24 mouse cellular contexts compared by ENCODE assay signal in genomic region chr9:89700910-89701457, GRCm38 (mm10). TPM values are rescaled to one million over a fixed set of nuclear protein-coding genes. Genes with fewer than 3 reads are reported as not detected.
DNase-seq lines count a peak whose midpoint lies in the region; ATAC-seq lines count a peak whose summit lies in the region.
"Had no signal": no experiment of that assay in that cellular context is flagged by ENCODE, and none has a peak within 500 bp of the region (broad histone marks: within the 10 kb centered on the region; RNA-seq: fewer than 3 reads in every experiment).

No protein-coding gene starts in this region.

- peak overlapping the region; percentile 26; the same call in 1 of the 2 replicates for H3K27ac ChIP-seq in liver, embryonic 16.5 days (ENCODE audit: low read length)
- H3K27ac ChIP-seq in liver, embryonic 12.5 days, result no peak overlapping the region
- H3K27ac ChIP-seq: embryonic facial prominence, embryonic 10.5 days; heart, embryonic 10.5 days; hindbrain, embryonic 10.5 days; hindbrain, embryonic 14.5 days had no signal

- intact Hi-C loops in heart, postnatal 36 days (cut with DNase I), result loop anchor here (5.0 to 10.0 kb wide), 4 partner anchors 271 to 564 kb away; partner anchors contain the start of gene Morf4l1

- H3K4me2 ChIP-seq in liver, embryonic 16.5 days (ENCODE audit: low read depth, low read length), result no peak overlapping the region
- H3K4me2 ChIP-seq in liver, embryonic 12.5 days, result no peak overlapping the region
- H3K4me2 ChIP-seq: hindbrain, embryonic 14.5 days had no signal

- ATAC-seq in liver, embryonic 16.5 days (ENCODE audit: low read depth), result no peak
- ATAC-seq in liver, embryonic 12.5 days, result no peak
- ATAC-seq in granulocyte monocyte progenitor cell, adult 5-6 weeks (replicated peaks; ENCODE audit: poor library complexity, severe bottlenecking), result peak; percentile 70
- ATAC-seq: forebrain, embryonic 14.5 days had no signal

- WGBS in liver, embryonic 16.5 days (ENCODE audit: insufficient replicate concordance), result 56% methylated on average over 2 of the region's 2 CpGs
- WGBS in liver, embryonic 12.5 days (ENCODE audit: insufficient replicate concordance), result 63% methylated on average over 2 of the region's 2 CpGs

- no peak overlapping the region for H3K4me3 ChIP-seq in liver, embryonic 16.5 days (ENCODE audit: low read depth, low read length)
- no peak overlapping the region for H3K4me3 ChIP-seq in liver, embryonic 12.5 days
- H3K4me3 ChIP-seq: embryonic facial prominence, embryonic 10.5 days; heart, embryonic 10.5 days; hindbrain, embryonic 10.5 days had no signal

- H3K9ac ChIP-seq in liver, embryonic 16.5 days (ENCODE audit: low read depth, low read length), result no peak overlapping the region
- H3K9ac ChIP-seq in liver, embryonic 12.5 days, result no peak overlapping the region
- H3K9ac ChIP-seq: hindbrain, embryonic 14.5 days had no signal

- DNase-seq in A20 (ENCODE audit: low read depth, low spot score), result peak; percentile 68
- DNase-seq in heart, postnatal 36 days, result no peak
- DNase-seq in kidney, postnatal 25 days, result no peak
- no peak for DNase-seq in cerebellum, adult 11 months
- DNase-seq: adrenal gland, adult 8-10 months; adrenal gland, postnatal 36 days; cerebellum, adult 11-12 months; cerebellum, adult 9-11 months; cerebellum, postnatal 36 days; gastrocnemius, postnatal 36 days; heart, adult 18-20 months; heart, postnatal 10 days had no signal

- H3K4me1 ChIP-seq in liver, embryonic 16.5 days (ENCODE audit: control insufficient read depth, low read depth, low read length), result peaks cover 8% of the 10 kb centered on the region
- H3K4me1 ChIP-seq in liver, embryonic 12.5 days, result peaks cover 16% of the 10 kb centered on the region

- peaks cover 7% of the 10 kb centered on the region for H3K36me3 ChIP-seq in liver, embryonic 16.5 days (ENCODE audit: control insufficient read depth, insufficient read depth)
- peaks cover 47% of the 10 kb centered on the region for H3K36me3 ChIP-seq in liver, embryonic 12.5 days

- H3K27me3 ChIP-seq in liver, embryonic 16.5 days (ENCODE audit: control insufficient read depth, insufficient read depth, low read depth, low read length), result no peaks in the 10 kb centered on the region
- no peaks in the 10 kb centered on the region for H3K27me3 ChIP-seq in liver, embryonic 12.5 days (replicated peaks)

- no peaks in the 10 kb centered on the region for H3K9me3 ChIP-seq in liver, embryonic 16.5 days (replicated peaks; ENCODE audit: control insufficient read depth, low read length)
- H3K9me3 ChIP-seq in liver, embryonic 12.5 days (replicated peaks), result no peaks in the 10 kb centered on the region
- H3K9me3 ChIP-seq: embryonic facial prominence, embryonic 10.5 days; G1E; heart, embryonic 10.5 days; hindbrain, embryonic 10.5 days had no signal

RNA-seq across cellular contexts. Expression of gene Tmed3, which starts 3.9 kb away (rescaled TPM):
- polyA plus RNA-seq in liver, embryonic 16.5 days (2015; fragmentation: Nextera tagmentation; extraction: Ambion mirVana), result 37.7 and 42.7 TPM in 2 replicates
- polyA plus RNA-seq in liver, embryonic 12.5 days (2016; fragmentation: Nextera tagmentation; extraction: Ambion mirVana), result 40.2 and 41.4 TPM in 2 replicates
- 304 and 307 TPM in 2 replicates for total RNA-seq in granulocyte monocyte progenitor cell, adult 5-6 weeks (2014; fragmentation: Nextera tagmentation)
- total RNA-seq in granulocyte monocyte progenitor cell, adult 5-6 weeks (2017), result 239 and 283 TPM in 2 replicates
- 10 to 100 TPM; 27.0 to 28.0 TPM for total RNA-seq in heart, postnatal 36 days (2021)

RNA-seq across cellular contexts. Expression of gene Ankrd34c, which starts 37.3 kb away (rescaled TPM):
- not detected in 2 replicates for polyA plus RNA-seq in liver, embryonic 16.5 days (2015; fragmentation: Nextera tagmentation; extraction: Ambion mirVana)
- not detected in 2 replicates for polyA plus RNA-seq in liver, embryonic 12.5 days (2016; fragmentation: Nextera tagmentation; extraction: Ambion mirVana)
- total RNA-seq in granulocyte monocyte progenitor cell, adult 5-6 weeks (2014; fragmentation: Nextera tagmentation), result not detected in 2 replicates
- total RNA-seq in granulocyte monocyte progenitor cell, adult 5-6 weeks (2017), result not detected in 2 replicates
- not detected for total RNA-seq in heart, postnatal 36 days (2021)
- total RNA-seq: adrenal gland, postnatal 36 days; gastrocnemius, adult 8-10 months; gastrocnemius, postnatal 36 days; heart, adult 18-20 months; heart, postnatal 10 days had no signal
- polyA plus RNA-seq: embryonic facial prominence, embryonic 14.5 days; G1E; heart, embryonic 10.5 days; heart, embryonic 14.5 days; hindbrain, embryonic 10.5 days had no signal

Comparison
In these comparisons a context has a peak if more than half of its experiments do, and no peak if none do; other contexts are left out.
1. RNA of gene Tmed3, which starts 3.9 kb away (total RNA-seq): 239 to 307 TPM in granulocyte monocyte progenitor cell, adult 5-6 weeks; 27.0 to 28.0 TPM in heart, postnatal 36 days; every median in the first group is over 4 times any median in the second.